Mouse (Mus musculus): Measurements from ENCODE around the gene Ttc23. TPM values are rescaled to one million over a fixed set of nuclear protein-coding genes. Genes with fewer than 3 reads are reported as not detected.

Gene Ttc23
- polyA plus RNA-seq, 1 experiment, result 42.0 TPM

GRCm38 (mm10) chr7:67662424-67662823 lies 15.2 kb downstream of the Ttc23 start:
- TF ChIP-seq POLR2A (IDR thresholded peaks at IDR 0.05; ENCODE audit: insufficient read depth, low read length) (no peak), CTCF (IDR thresholded peaks at IDR 0.05; ENCODE audit: low read depth, low read length) (no peak), EP300 (IDR thresholded peaks at IDR 0.05; ENCODE audit: insufficient read depth, low read depth, low read length) (no peak)
- no peak overlapping the region for H3K27ac ChIP-seq (ENCODE audit: insufficient read depth, low read length)
- H3K9ac ChIP-seq (ENCODE audit: low read depth, poor library complexity, severe bottlenecking), result no peak overlapping the region
- H3K36me3 ChIP-seq (ENCODE audit: control insufficient read depth, insufficient read depth, low read length, poor library complexity, severe bottlenecking), result no peaks in the 10 kb centered on the region
- peaks cover 2% of the 10 kb centered on the region for H3K4me1 ChIP-seq (ENCODE audit: control insufficient read depth, insufficient read depth, low read length)
- H3K27me3 ChIP-seq (ENCODE audit: control insufficient read depth, insufficient read depth, low read length, poor library complexity, severe bottlenecking), result no peaks in the 10 kb centered on the region
- no peaks in the 10 kb centered on the region for H3K9me3 ChIP-seq (replicated peaks; ENCODE audit: control insufficient read depth, insufficient read depth, low read length, poor library complexity, severe bottlenecking)
- no peak overlapping the region for H3K4me3 ChIP-seq (ENCODE audit: low read depth, low read length)

DNA sequence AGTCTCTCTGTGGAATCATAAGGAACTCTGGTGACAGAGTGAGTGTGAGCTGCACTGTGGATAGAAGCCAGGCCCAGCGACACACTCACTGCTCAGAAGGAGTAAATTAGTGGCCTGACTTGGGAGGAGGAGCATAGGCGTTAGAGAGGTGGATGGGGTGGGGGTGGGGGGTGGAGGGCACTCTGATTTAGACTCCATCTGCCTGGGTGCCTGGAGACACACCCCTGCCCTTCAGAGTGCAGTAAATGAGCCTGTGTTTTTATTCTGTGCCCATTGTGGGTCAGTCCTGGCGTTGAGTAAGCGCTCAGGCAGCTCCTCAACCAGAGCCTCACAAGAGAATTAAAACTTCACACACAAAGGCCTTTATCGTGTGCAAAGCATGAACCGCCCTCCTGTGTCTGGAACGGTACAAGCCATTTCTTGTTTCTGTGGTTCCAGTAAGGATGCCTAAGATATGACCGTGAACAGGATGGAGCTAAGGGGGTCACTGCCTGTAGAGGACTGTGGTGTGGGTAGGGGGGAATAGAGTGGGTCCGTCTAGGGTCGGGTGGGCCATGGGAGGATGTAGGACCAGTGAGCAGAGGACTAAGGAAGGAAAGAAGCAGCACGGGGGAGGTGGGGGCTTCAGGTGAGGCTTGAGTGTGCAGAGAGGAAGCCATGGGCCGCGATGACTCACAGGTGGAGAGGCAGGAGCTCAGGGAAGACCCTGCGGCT lies 16.9 kb downstream of the Ttc23 start:
- TF ChIP-seq POLR2A (IDR thresholded peaks at IDR 0.05; ENCODE audit: insufficient read depth, low read length) (no peak), EP300 (IDR thresholded peaks at IDR 0.05; ENCODE audit: insufficient read depth, low read depth, low read length) (no peak), CTCF (IDR thresholded peaks at IDR 0.05; ENCODE audit: low read depth, low read length) (no peak)
- Histone ChIP-seq H3K4me1 (ENCODE audit: control insufficient read depth, insufficient read depth, low read length) (peaks cover 2% of the 10 kb centered on the region), H3K9ac (ENCODE audit: low read depth, poor library complexity, severe bottlenecking) (no peak overlapping the region), H3K9me3 (replicated peaks; ENCODE audit: control insufficient read depth, insufficient read depth, low read length, poor library complexity, severe bottlenecking) (no peaks in the 10 kb centered on the region), H3K27ac (ENCODE audit: insufficient read depth, low read length) (no peak overlapping the region), H3K27me3 (ENCODE audit: control insufficient read depth, insufficient read depth, low read length, poor library complexity, severe bottlenecking) (no peaks in the 10 kb centered on the region), H3K4me3 (ENCODE audit: low read depth, low read length) (no peak overlapping the region), H3K36me3 (ENCODE audit: control insufficient read depth, insufficient read depth, low read length, poor library complexity, severe bottlenecking) (no peaks in the 10 kb centered on the region)

DNA sequence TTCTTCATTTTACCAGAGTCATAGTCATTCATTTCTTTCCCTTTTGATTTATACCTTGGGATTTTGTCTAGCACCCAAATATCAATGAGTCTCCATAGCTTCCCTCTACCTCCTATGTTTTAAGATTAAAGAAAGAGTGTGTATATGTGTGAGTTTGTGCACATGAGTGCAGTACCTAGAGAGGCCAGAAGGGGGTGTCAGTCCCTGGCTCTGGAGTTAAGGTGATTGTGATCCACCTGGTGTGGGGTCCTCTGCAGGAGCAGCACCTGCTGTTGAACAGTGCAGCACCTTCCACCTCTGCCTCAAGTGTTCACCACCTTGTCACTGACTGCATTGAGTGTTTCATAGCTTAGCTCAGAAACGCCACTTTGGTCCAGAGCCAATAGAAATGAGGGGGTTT lies 23.8 kb downstream of the Ttc23 start:
- TF ChIP-seq POLR2A (IDR thresholded peaks at IDR 0.05; ENCODE audit: insufficient read depth, low read length), result no peak
- TF ChIP-seq EP300 (IDR thresholded peaks at IDR 0.05; ENCODE audit: insufficient read depth, low read depth, low read length), result no peak
- no peak for TF ChIP-seq CTCF (IDR thresholded peaks at IDR 0.05; ENCODE audit: low read depth, low read length)
- Histone ChIP-seq H3K4me3 (ENCODE audit: low read depth, low read length) (no peak overlapping the region), H3K9me3 (replicated peaks; ENCODE audit: control insufficient read depth, insufficient read depth, low read length, poor library complexity, severe bottlenecking) (no peaks in the 10 kb centered on the region), H3K9ac (ENCODE audit: low read depth, poor library complexity, severe bottlenecking) (no peak overlapping the region), H3K27me3 (ENCODE audit: control insufficient read depth, insufficient read depth, low read length, poor library complexity, severe bottlenecking) (no peaks in the 10 kb centered on the region), H3K27ac (ENCODE audit: insufficient read depth, low read length) (no peak overlapping the region), H3K36me3 (ENCODE audit: control insufficient read depth, insufficient read depth, low read length, poor library complexity, severe bottlenecking) (no peaks in the 10 kb centered on the region), H3K4me1 (ENCODE audit: control insufficient read depth, insufficient read depth, low read length) (peaks cover 2% of the 10 kb centered on the region)

DNA sequence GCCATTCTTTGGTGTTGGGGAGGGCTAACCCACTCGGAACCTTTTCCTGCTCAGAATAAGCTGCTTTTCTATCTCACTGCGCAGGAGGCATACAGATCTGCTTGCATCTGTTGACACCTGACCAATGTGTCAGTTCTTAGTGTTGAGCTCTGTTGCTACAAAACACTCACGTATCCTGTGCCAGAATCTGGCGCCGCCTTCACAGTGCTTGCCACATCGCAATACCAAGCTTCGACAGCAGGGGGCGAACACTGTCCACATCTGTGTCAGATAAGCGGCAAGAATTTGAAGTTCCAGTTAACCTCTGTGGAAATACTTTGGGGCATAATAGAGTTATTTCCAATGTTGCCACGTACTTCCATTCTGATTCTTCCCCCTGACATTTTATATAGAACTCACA lies 25.4 kb downstream of the Ttc23 start:
- Histone ChIP-seq H3K9me3 (replicated peaks; ENCODE audit: control insufficient read depth, insufficient read depth, low read length, poor library complexity, severe bottlenecking) (no peaks in the 10 kb centered on the region), H3K27ac (ENCODE audit: insufficient read depth, low read length) (no peak overlapping the region), H3K9ac (ENCODE audit: low read depth, poor library complexity, severe bottlenecking) (no peak overlapping the region), H3K36me3 (ENCODE audit: control insufficient read depth, insufficient read depth, low read length, poor library complexity, severe bottlenecking) (no peaks in the 10 kb centered on the region), H3K27me3 (ENCODE audit: control insufficient read depth, insufficient read depth, low read length, poor library complexity, severe bottlenecking) (no peaks in the 10 kb centered on the region), H3K4me3 (ENCODE audit: low read depth, low read length) (no peak overlapping the region), H3K4me1 (ENCODE audit: control insufficient read depth, insufficient read depth, low read length) (no peaks in the 10 kb centered on the region)
- TF ChIP-seq CTCF (IDR thresholded peaks at IDR 0.05; ENCODE audit: low read depth, low read length) (peak; percentile 86), POLR2A (IDR thresholded peaks at IDR 0.05; ENCODE audit: insufficient read depth, low read length) (no peak)

DNA sequence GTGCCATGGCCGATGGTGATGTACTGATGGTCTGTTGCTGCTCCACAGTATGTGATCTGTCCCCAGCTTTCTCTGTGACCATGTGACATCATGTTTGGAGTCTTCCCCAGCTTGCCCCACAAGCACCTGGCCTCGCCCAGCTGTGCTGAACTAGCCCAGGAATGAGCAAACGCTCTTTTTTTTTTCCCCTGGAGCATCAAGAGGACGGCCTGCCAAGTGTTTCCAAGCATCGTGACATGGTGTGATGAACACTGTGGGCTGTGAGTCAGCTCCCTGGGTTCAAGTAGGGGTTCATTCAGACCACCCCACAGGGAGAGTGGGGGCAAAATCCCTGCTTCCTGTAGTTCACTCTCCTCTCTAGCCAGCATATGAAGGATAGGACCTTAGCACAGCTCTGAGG lies 26.4 kb downstream of the Ttc23 start:
- no peaks in the 10 kb centered on the region for H3K36me3 ChIP-seq (ENCODE audit: control insufficient read depth, insufficient read depth, low read length, poor library complexity, severe bottlenecking)

DNA sequence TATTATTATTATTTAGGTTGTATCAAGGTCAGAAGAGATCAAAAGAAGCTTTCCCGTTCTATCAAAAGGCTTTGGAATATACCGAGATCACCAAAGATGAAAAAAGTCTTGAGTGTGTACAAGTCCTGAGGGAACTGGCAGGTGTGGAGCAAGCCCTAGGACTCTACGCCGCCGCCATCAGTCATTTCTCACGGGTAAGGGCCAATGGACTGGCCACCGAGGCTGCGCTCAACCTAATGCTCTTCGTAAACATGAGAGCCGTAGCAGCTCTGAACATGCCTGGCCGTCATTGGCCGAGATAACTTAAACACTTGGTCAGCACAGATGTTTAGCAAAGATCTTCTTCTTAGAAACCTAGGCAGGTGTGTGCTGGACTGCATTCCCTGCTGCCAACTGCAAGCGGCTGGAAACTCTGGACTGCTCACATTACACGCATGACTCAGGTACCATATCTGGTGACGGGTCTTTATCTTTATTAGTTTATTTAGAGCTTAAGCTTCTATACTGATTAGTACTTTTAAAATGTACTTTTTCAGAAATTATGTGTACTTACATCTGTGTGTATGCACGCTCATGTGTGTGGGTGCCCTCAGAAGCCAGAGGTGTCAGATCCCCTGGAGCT lies 31.8 kb downstream of the Ttc23 start:
- no peaks in the 10 kb centered on the region for H3K27me3 ChIP-seq (ENCODE audit: control insufficient read depth, insufficient read depth, low read length, poor library complexity, severe bottlenecking)
- H3K4me3 ChIP-seq (ENCODE audit: low read depth, low read length), result no peak overlapping the region
- H3K4me1 ChIP-seq (ENCODE audit: control insufficient read depth, insufficient read depth, low read length), result no peaks in the 10 kb centered on the region
- no peaks in the 10 kb centered on the region for H3K9me3 ChIP-seq (replicated peaks; ENCODE audit: control insufficient read depth, insufficient read depth, low read length, poor library complexity, severe bottlenecking)
- H3K9ac ChIP-seq (ENCODE audit: low read depth, poor library complexity, severe bottlenecking), result no peak overlapping the region
- H3K27ac ChIP-seq (ENCODE audit: insufficient read depth, low read length), result no peak overlapping the region
- no peaks in the 10 kb centered on the region for H3K36me3 ChIP-seq (ENCODE audit: control insufficient read depth, insufficient read depth, low read length, poor library complexity, severe bottlenecking)
- no peak for TF ChIP-seq POLR2A (IDR thresholded peaks at IDR 0.05; ENCODE audit: insufficient read depth, low read length)
- TF ChIP-seq CTCF (IDR thresholded peaks at IDR 0.05; ENCODE audit: low read depth, low read length), result no peak

More for the DNA sequence above, 26.4 kb downstream of the Ttc23 start:
- Histone ChIP-seq H3K9ac (ENCODE audit: low read depth, poor library complexity, severe bottlenecking) (no peak overlapping the region), H3K27ac (ENCODE audit: insufficient read depth, low read length) (no peak overlapping the region), H3K4me1 (ENCODE audit: control insufficient read depth, insufficient read depth, low read length) (no peaks in the 10 kb centered on the region), H3K4me3 (ENCODE audit: low read depth, low read length) (no peak overlapping the region), H3K27me3 (ENCODE audit: control insufficient read depth, insufficient read depth, low read length, poor library complexity, severe bottlenecking) (no peaks in the 10 kb centered on the region), H3K9me3 (replicated peaks; ENCODE audit: control insufficient read depth, insufficient read depth, low read length, poor library complexity, severe bottlenecking) (no peaks in the 10 kb centered on the region)
- TF ChIP-seq EP300 (IDR thresholded peaks at IDR 0.05; ENCODE audit: insufficient read depth, low read depth, low read length) (no peak), CTCF (IDR thresholded peaks at IDR 0.05; ENCODE audit: low read depth, low read length) (no peak), POLR2A (IDR thresholded peaks at IDR 0.05; ENCODE audit: insufficient read depth, low read length) (no peak)
